Mouse (Mus musculus) frontal cortex, postnatal 36 days (tissue): ENCODE data around the gene Smco1.
"Not testable (repeated sequence)": the region's sequence is repeated elsewhere in the genome, so short reads cannot be mapped to it uniquely, and the experiment has no call there.

Experiments
- DNase-seq, 2 experiments: peaks; one replicate each; pipeline ENCODE4 v3.0.0; 2022; ENCODE audit warnings: low spot score in 2 of 2

Smco1 gene

DNA sequence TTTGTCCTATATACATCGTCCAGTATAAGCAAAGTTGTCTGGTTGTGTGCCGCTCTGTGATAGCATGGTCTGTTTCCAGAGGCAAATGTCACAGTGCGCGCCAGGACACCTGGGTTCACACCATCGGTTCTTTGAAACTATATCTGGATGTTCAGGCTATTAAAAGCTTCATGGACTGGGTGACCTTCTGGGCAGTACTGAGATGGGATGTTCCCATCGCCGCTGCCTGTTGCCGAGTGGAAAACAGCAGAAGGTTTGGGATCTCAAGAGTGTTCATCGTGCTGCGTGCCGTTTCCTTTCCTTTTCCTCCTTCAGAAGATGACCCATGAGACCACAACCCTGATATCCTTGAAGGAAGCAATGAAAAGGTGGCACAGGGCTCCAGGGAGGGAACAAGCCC, at the start of gene Smco1:
Gene Smco1, plus strand, starts transcription at position 178 of the 400 bp plus-strand sequence.
- DNase-seq, result no peak

DNA sequence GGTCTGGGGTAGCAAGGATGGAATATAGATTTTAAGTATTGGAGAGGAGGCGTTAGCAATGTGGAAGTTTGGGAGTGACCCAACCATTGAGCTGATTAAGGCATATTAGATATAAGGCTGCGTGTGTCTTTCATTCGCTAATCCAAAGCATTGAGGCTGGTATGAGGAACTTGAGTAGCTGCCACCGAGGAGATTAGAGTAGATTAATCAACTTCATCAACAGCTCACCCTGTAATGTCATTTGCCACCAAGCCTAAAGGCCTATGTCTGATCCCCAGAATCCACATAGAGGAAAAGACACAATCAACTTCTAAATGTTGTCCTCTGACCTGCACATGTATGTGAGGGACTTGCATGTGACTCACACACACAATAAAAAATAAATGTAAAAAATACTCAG, 49.5 kb upstream of the Smco1 start:
- DNase-seq, result no peak

GRCm38 (mm10) chr16:32222399-32222798, 48.9 kb upstream of the Smco1 start:
- DNase-seq, result no peak

DNA sequence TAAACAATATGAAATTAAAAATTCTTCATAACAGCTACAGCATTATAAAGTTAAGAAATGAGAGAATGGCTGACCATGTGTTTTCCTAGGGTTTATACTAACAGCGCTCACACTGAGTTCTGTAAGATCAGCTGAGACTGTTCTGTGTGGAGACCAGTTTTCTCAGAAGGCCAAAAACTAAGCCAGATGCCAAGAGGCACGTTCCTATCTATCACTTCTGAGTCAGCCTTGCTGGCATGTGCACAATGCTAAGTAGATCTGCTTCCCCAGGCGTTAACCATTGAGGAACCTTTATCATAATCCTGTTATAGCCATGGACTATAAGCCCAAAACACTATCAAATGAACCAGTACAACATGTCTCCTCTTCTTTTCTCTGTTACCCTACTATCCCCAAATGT, 39.2 kb upstream of the Smco1 start:
- DNase-seq, result not testable (repeated sequence)

GRCm38 (mm10) chr16:32237930-32238680, 33.2 kb upstream of the Smco1 start:
- no peak for DNase-seq

GRCm38 (mm10) chr16:32239428-32240312, 31.6 kb upstream of the Smco1 start:
- DNase-seq, result no peak

DNA sequence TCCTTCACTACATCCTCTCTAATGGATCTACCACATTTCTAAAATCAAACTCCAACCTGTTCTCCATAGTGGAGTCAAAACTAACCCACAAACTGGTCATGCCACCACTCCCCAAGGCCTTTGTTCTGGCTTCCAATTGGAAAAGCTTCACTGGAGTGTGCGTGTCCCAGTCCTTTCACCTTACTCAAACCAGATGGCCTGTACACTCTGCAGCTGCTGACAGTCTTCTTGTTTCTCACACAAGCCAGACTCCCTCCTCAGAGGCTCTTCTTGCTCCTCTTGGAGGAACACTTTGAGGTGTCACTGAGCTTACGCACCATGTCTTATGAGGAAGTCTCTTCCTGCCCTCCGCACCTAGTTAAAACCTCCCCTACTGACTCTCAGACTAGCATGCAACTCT, 27.4 kb upstream of the Smco1 start:
- no peak for DNase-seq

DNA sequence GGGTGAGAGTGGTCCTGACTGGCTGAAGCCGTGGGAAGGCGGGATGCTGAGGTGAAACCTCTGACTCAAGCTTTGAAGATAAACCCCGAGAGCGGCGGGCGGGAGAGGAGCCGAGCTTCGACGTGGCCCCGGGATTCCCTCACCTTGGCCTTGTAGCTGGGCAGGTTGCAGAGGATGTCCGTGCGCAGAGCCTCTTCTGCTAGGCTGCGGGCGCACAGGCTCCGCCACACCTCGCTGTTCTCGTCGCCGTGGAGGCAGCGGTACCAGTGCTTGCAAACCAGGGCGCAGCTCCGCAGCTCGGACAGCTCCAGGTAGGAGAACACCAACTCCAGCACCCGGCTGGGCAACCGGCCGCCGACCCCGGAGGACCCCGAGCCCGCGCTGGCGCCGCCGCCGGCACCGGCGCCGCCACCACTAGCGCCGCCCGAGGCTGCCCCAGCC, 24.9 kb upstream of the Smco1 start:
- peak; percentile 51 to 58 for DNase-seq

DNA sequence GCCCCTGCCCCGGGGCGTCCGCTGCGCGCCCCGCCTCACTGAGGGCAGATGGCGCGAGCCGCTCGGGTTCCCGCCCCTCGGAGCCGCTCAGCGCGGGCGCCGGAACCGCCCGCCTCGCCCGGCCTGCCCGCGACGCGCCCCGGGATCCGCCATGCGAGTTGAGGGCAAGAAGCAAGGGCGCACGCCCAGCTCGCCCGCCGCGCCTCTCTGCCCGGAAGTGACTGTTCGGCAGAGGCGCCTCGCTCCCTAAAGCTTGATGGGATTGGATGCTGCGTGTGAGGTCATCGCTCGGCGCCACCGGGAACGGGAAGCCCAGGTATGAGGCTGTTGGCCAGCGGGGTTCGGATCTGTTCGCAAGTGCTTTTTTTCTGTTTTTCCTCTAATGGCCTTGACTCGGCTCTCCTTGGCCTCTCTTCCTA, 24.3 kb upstream of the Smco1 start, which contains the start of the genes Fbxo45 and Wdr53:
Gene Fbxo45, minus strand, starts transcription at position 207 of the 419 bp plus-strand sequence.
Gene Wdr53, plus strand, starts transcription at position 276 of the 419 bp plus-strand sequence.
- DNase-seq, result peak; percentile 98

DNA sequence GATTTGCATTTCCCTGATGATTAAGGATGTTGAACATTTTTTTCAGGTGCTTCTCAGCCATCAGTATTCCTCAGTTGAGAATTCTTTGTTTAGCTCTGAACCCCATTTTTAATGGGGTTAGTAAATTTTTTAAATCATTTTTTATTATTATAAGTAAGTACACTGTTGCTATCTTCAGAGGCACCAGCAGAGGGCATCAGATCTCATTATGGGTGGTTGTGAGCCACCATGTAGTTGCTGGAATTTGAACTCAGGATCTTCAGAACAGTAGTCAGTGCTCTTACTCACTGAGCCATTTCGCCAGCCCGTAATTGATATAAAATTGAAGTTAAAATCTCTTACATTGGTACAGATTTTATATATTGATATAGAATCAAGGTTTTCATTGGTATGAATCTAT, 7.0 kb upstream of the Smco1 start:
- not testable (repeated sequence) for DNase-seq

GRCm38 (mm10) chr16:32273338-32273737, 2.1 kb downstream of the Smco1 start:
- DNase-seq, result no peak

GRCm38 (mm10) chr16:32275041-32275440, 3.8 kb downstream of the Smco1 start:
- DNase-seq, result no peak

DNA sequence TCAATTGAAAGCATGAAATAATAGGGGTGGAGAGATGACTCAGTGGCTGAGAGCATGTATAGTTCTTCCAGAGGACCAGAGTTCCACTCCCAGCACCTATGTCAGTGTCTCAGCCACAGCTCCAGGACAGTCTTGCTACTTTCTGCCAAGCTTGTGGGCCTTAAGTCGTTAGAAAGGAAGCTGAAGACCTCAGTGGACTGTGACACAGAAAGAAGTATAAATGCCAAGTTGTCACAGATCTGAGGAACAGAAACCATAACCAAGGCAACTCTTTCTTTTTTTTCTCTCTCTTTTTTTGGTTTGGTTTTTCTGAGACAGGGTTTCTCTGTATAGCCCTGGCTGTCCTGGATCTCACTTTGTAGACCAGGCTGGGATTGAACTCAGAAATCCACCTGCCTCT, 4.6 kb downstream of the Smco1 start:
- no peak for DNase-seq

- DNase-seq, result peak; percentile 94
Measured at GRCm38 (mm10) chr16:32277308-32278256, 6.3 kb downstream of the Smco1 start, which contains the start of gene Rnf168. Gene Rnf168, plus strand, starts transcription at chr16:32277459.

DNA sequence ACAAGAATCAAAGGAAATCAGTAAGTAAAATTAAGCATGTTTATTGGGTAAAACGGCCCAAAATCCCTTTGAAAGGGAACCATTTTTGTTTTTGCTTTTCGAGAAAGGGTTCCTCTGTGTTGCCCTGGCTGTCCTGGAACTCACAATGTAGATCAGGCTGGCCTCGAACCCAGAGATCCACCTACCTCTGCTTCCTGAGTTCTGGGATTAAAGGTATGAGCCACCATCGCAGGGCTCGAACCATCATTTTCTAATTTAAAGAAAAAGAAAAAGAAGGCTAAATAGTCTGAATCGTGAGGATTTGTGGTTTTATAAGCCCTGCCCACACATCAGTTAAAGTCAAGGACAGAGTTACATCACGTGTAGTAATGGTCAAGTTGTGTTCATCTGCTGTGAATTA, 7.1 kb downstream of the Smco1 start:
- no peak for DNase-seq

DNA sequence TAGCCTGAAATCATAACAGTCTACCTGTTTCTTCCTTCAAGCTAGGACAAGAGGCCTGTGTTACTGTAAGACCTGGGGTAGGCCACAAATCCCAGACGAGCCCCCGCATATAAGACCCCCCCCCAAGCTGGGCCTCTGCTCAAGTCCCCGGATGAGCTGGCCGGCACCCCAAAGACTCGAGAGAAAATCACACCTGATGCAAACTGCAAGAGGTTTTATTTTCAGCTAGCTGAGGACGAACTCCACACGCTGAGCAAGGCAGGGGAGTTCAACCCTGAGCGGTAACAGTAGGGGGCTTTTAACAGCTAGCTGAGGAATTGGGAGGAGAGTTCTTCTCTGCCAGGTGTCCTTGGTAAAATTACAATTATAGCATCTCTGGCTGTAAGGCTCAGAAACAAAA, 8.9 kb downstream of the Smco1 start:
- no peak for DNase-seq

DNA sequence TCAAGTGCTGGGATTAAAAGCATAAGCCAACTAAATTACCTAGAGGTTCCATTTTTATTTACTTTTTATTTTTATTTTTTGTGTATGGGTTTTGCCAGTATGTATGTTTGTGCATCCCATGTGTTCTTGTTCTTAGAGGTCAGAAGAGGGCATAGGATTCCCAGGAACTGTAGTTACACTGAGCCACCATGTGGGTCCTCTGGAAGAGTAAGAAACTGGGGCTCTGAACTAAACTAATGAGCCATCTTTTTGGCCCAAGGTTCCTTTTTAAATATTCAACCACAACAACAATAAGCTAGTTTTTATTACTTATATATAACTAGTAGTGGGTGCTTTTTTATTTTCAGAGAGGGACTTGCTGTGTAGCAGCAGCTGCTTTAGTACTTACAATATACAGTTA, 11.3 kb downstream of the Smco1 start:
- DNase-seq, result no peak

GRCm38 (mm10) chr16:32291821-32292220, 20.6 kb downstream of the Smco1 start:
- no peak for DNase-seq

- DNase-seq, result not testable (repeated sequence)
Measured at GRCm38 (mm10) chr16:32299617-32300016, 28.3 kb downstream of the Smco1 start.

GRCm38 (mm10) chr16:32303046-32303445, 31.8 kb downstream of the Smco1 start:
- no peak for DNase-seq

GRCm38 (mm10) chr16:32303886-32304285, 32.6 kb downstream of the Smco1 start:
- no peak for DNase-seq
